Mouse (Mus musculus) lung, adult 10 weeks (tissue): ENCODE results near the gene Cstf3. TPM values are rescaled to one million over a fixed set of nuclear protein-coding genes. Genes with fewer than 3 reads are reported as not detected.

Experiments
- polyA plus RNA-seq: library from polyadenylated mRNA; stranded (reverse); fragments of 350-450 nt; fragmentation: Illumina TruSeq; extraction: RNeasy Lipid Tissue Mini Kit (QIAGEN cat#74804); gene quantifications from one replicate; pipeline ENCODE4 v1.2.3, GENCODE M21; 2014; ENCODE audit warnings: low read depth, low replicate concordance; ENCODE audit not compliant: insufficient read depth

Gene Cstf3
- 13.4 TPM for polyA plus RNA-seq

DNA sequence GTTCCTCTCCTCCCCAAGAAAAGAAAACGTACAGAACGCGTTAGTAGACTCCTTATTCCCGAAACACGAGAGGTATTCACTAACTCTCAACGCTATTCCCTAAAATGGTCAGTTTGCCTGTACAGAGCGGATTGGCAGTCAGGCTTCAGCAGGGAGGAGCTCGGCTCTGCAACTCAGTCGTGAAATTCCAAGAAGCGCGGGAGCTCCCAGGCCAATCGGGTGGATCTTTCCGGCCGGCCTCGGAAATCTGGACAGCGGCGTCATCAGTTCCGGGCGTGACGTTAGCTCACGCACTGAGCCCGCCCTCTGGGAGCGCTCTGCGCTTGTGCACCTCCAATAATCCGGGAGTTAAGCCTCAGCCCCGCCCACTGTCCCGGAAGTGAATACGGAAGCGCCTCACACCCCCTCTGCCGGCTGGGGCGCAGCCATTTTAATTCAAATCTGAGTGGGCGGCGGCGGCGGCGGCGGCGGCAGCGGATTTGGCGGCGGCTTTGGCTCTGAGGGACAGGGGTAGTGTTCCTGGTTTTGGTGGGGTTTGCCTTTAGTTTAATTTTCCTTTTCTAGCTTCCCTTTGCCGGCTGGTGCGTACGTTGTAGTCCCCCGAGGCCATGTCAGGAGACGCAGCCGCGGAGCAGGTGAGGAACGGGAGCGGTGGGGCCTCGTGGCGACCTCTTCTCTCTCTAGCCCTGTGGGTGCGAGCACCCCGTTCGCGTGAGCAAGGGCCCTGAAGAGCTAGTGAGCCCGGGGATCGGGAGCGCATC is at the start of gene Cstf3:
TSS of gene Cstf3 (plus strand) at position 456 of the 761 bp plus-strand sequence.

DNA sequence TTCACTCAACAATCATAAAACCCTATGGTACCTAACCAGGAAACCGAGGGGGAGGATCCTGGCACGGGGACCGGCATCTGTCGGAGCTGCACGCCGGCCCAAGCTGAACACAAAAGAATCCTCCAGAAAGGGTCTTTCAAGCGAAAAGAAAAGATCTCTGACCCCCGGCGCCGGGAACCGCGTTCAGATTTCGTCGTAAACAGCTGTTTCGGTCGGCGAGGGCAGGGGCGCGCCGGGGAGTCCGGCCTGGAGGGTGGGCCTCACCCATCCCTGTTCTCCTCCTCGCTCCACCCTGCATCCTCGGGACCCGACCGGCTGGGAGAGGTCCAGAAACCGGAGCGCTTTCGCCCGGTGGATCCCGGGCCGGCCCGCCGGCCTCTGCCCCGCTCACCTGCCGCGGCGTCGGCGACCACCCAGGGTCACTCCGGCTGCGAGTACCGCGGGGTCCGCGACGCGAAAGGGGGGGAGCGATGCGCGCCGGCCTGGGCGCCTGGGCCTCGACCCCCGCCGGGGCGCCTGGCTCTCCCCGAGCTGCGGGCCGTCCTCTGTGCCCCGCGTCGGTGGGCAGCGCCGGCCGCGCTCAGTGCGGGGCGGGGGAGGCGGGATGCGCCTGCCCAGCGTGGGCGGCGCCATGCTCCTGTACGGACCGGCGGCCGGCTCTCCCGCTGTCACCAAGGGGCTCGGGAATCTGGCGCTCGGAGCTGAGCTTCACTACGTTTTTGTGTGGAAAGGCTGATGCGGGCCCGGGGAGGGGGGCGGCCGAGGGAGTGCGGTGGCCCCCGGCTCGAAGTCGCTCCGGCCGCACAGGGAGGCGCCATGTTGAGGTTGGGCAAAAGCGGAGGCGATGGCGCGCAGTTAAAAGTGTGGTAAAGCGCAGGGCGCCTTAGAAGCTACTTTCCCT is 121.5 kb downstream of the Cstf3 start, which contains the start of gene Tcp11l1:
TSS of gene Tcp11l1 (minus strand) at position 585 of the 901 bp plus-strand sequence.

Other genes with a start within 250 kb of the Cstf3 start
- 0.10 TPM for gene D430041D05Rik, start 179.5 kb upstream of the Cstf3 start, polyA plus RNA-seq
- gene Hipk3, start 96.1 kb upstream of the Cstf3 start, polyA plus RNA-seq, result 26.0 TPM
- 3.8 TPM for gene Tcp11l1, start 121.6 kb downstream of the Cstf3 start, polyA plus RNA-seq
- gene Pin1rt1, start 125.9 kb downstream of the Cstf3 start, polyA plus RNA-seq, result not detected
- gene Depdc7, start 152.4 kb downstream of the Cstf3 start, polyA plus RNA-seq, result 1.7 TPM
- 3.4 TPM for gene Qser1, start 226.2 kb downstream of the Cstf3 start, polyA plus RNA-seq